Mouse (Mus musculus): Measurements from ENCODE around the gene Zbtb25. TPM values are rescaled to one million over a fixed set of nuclear protein-coding genes. Genes with fewer than 3 reads are reported as not detected.

Gene Zbtb25
- polyA plus RNA-seq, 1 experiment: 15.8 TPM

- H3K4me1 ChIP-seq (ENCODE audit: control insufficient read depth, insufficient read depth, low read length): no peaks in the 10 kb centered on the region
- no peaks in the 10 kb centered on the region for H3K27me3 ChIP-seq (ENCODE audit: control insufficient read depth, insufficient read depth, low read length)
- H3K4me3 ChIP-seq (ENCODE audit: control insufficient read depth, low read depth, low read length): no peak overlapping the region
- TF ChIP-seq CTCF (IDR thresholded peaks at IDR 0.05; ENCODE audit: control insufficient read depth, insufficient read depth, insufficient replicate concordance, low read depth, low read length) (no peak), POLR2A (IDR thresholded peaks at IDR 0.05; ENCODE audit: control insufficient read depth, low read depth, low read length) (no peak)
- no peak overlapping the region for H3K27ac ChIP-seq (ENCODE audit: control insufficient read depth, insufficient read depth, low read depth, low read length)
- no peaks in the 10 kb centered on the region for H3K36me3 ChIP-seq (ENCODE audit: control insufficient read depth, insufficient read depth, low read length)
Measured at GRCm38 (mm10) chr12:76391595-76392271, 22.3 kb upstream of the Zbtb25 start.

- no peaks in the 10 kb centered on the region for H3K27me3 ChIP-seq (ENCODE audit: control insufficient read depth, insufficient read depth, low read length)
- H3K4me3 ChIP-seq (ENCODE audit: control insufficient read depth, low read depth, low read length): no peak overlapping the region
- H3K4me1 ChIP-seq (ENCODE audit: control insufficient read depth, insufficient read depth, low read length): no peaks in the 10 kb centered on the region
- H3K36me3 ChIP-seq (ENCODE audit: control insufficient read depth, insufficient read depth, low read length): peaks cover 3% of the 10 kb centered on the region
- no peak for TF ChIP-seq CTCF (IDR thresholded peaks at IDR 0.05; ENCODE audit: control insufficient read depth, insufficient read depth, insufficient replicate concordance, low read depth, low read length)
- no peak for TF ChIP-seq POLR2A (IDR thresholded peaks at IDR 0.05; ENCODE audit: control insufficient read depth, low read depth, low read length)
- no peak overlapping the region for H3K27ac ChIP-seq (ENCODE audit: control insufficient read depth, insufficient read depth, low read depth, low read length)
Measured at GRCm38 (mm10) chr12:76388794-76389193, 19.4 kb upstream of the Zbtb25 start.

- Histone ChIP-seq H3K27me3 (ENCODE audit: control insufficient read depth, insufficient read depth, low read length) (no peaks in the 10 kb centered on the region), H3K4me1 (ENCODE audit: control insufficient read depth, insufficient read depth, low read length) (no peaks in the 10 kb centered on the region), H3K4me3 (ENCODE audit: control insufficient read depth, low read depth, low read length) (no peak overlapping the region), H3K36me3 (ENCODE audit: control insufficient read depth, insufficient read depth, low read length) (peaks cover 3% of the 10 kb centered on the region), H3K27ac (ENCODE audit: control insufficient read depth, insufficient read depth, low read depth, low read length) (no peak overlapping the region)
- TF ChIP-seq CTCF (IDR thresholded peaks at IDR 0.05; ENCODE audit: control insufficient read depth, insufficient read depth, insufficient replicate concordance, low read depth, low read length): no peak
- TF ChIP-seq POLR2A (IDR thresholded peaks at IDR 0.05; ENCODE audit: control insufficient read depth, low read depth, low read length): no peak
Measured at GRCm38 (mm10) chr12:76385342-76385741, 15.9 kb upstream of the Zbtb25 start.

GRCm38 (mm10) chr12:76380151-76380550, 10.7 kb upstream of the Zbtb25 start:
- TF ChIP-seq POLR2A (IDR thresholded peaks at IDR 0.05; ENCODE audit: control insufficient read depth, low read depth, low read length) (no peak), CTCF (IDR thresholded peaks at IDR 0.05; ENCODE audit: control insufficient read depth, insufficient read depth, insufficient replicate concordance, low read depth, low read length) (no peak)

GRCm38 (mm10) chr12:76378556-76378955, 9.2 kb upstream of the Zbtb25 start:
- H3K27ac ChIP-seq (ENCODE audit: control insufficient read depth, insufficient read depth, low read depth, low read length): no peak overlapping the region
- no peak for TF ChIP-seq POLR2A (IDR thresholded peaks at IDR 0.05; ENCODE audit: control insufficient read depth, low read depth, low read length)
- TF ChIP-seq CTCF (IDR thresholded peaks at IDR 0.05; ENCODE audit: control insufficient read depth, insufficient read depth, insufficient replicate concordance, low read depth, low read length): no peak
- H3K27me3 ChIP-seq (ENCODE audit: control insufficient read depth, insufficient read depth, low read length): no peaks in the 10 kb centered on the region
- no peaks in the 10 kb centered on the region for H3K36me3 ChIP-seq (ENCODE audit: control insufficient read depth, insufficient read depth, low read length)
- H3K4me3 ChIP-seq (ENCODE audit: control insufficient read depth, low read depth, low read length): no peak overlapping the region
- no peaks in the 10 kb centered on the region for H3K4me1 ChIP-seq (ENCODE audit: control insufficient read depth, insufficient read depth, low read length)

More at GRCm38 (mm10) chr12:76380151-76380550, 10.7 kb upstream of the Zbtb25 start:
- H3K27me3 ChIP-seq (ENCODE audit: control insufficient read depth, insufficient read depth, low read length): no peaks in the 10 kb centered on the region
- H3K36me3 ChIP-seq (ENCODE audit: control insufficient read depth, insufficient read depth, low read length): no peaks in the 10 kb centered on the region
- no peaks in the 10 kb centered on the region for H3K4me1 ChIP-seq (ENCODE audit: control insufficient read depth, insufficient read depth, low read length)
- no peak overlapping the region for H3K27ac ChIP-seq (ENCODE audit: control insufficient read depth, insufficient read depth, low read depth, low read length)
- H3K4me3 ChIP-seq (ENCODE audit: control insufficient read depth, low read depth, low read length): no peak overlapping the region

GRCm38 (mm10) chr12:76377726-76378125, 8.3 kb upstream of the Zbtb25 start:
- H3K4me3 ChIP-seq (ENCODE audit: control insufficient read depth, low read depth, low read length): no peak overlapping the region
- H3K4me1 ChIP-seq (ENCODE audit: control insufficient read depth, insufficient read depth, low read length): no peaks in the 10 kb centered on the region
- TF ChIP-seq POLR2A (IDR thresholded peaks at IDR 0.05; ENCODE audit: control insufficient read depth, low read depth, low read length) (no peak), CTCF (IDR thresholded peaks at IDR 0.05; ENCODE audit: control insufficient read depth, insufficient read depth, insufficient replicate concordance, low read depth, low read length) (no peak)
- no peaks in the 10 kb centered on the region for H3K27me3 ChIP-seq (ENCODE audit: control insufficient read depth, insufficient read depth, low read length)
- H3K27ac ChIP-seq (ENCODE audit: control insufficient read depth, insufficient read depth, low read depth, low read length): no peak overlapping the region
- no peaks in the 10 kb centered on the region for H3K36me3 ChIP-seq (ENCODE audit: control insufficient read depth, insufficient read depth, low read length)

GRCm38 (mm10) chr12:76377059-76377458, 7.7 kb upstream of the Zbtb25 start:
- TF ChIP-seq POLR2A (IDR thresholded peaks at IDR 0.05; ENCODE audit: control insufficient read depth, low read depth, low read length) (no peak), CTCF (IDR thresholded peaks at IDR 0.05; ENCODE audit: control insufficient read depth, insufficient read depth, insufficient replicate concordance, low read depth, low read length) (no peak)
- Histone ChIP-seq H3K4me1 (ENCODE audit: control insufficient read depth, insufficient read depth, low read length) (peaks cover under 1% of the 10 kb centered on the region; the same call in 1 of the 2 replicates), H3K27ac (ENCODE audit: control insufficient read depth, insufficient read depth, low read depth, low read length) (no peak overlapping the region), H3K27me3 (ENCODE audit: control insufficient read depth, insufficient read depth, low read length) (no peaks in the 10 kb centered on the region), H3K36me3 (ENCODE audit: control insufficient read depth, insufficient read depth, low read length) (no peaks in the 10 kb centered on the region), H3K4me3 (ENCODE audit: control insufficient read depth, low read depth, low read length) (no peak overlapping the region)

Data from testis, adult 2 months (tissue).